Mouse (Mus musculus) spleen, adult 12 weeks (tissue): ENCODE data around the gene Frmd4a.

Source experiments
- DNase-seq: peaks from one replicate; pipeline ENCODE4 v3.0.0; 2022; ENCODE audit warnings: low spot score

Frmd4a gene

DNA sequence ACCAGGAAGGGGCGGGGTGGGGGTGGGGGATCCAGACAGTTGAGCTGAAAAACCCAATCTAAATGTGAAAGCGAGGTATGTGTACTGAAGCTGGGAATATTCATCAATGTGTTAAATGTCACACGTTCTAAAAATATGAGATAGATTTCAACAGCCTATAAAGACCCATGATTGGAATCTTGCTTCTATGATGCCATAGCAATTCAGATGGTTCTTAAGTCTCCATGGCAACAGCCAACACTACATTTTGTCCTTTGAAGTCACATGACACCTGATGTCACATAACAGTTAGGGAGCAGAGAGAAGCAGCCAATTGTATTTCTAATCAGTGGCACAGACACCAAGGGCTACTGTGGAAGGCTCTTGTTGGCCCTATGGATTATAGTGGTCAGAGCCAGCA, 120.0 kb downstream of the Frmd4a start:
- no peak for DNase-seq

DNA sequence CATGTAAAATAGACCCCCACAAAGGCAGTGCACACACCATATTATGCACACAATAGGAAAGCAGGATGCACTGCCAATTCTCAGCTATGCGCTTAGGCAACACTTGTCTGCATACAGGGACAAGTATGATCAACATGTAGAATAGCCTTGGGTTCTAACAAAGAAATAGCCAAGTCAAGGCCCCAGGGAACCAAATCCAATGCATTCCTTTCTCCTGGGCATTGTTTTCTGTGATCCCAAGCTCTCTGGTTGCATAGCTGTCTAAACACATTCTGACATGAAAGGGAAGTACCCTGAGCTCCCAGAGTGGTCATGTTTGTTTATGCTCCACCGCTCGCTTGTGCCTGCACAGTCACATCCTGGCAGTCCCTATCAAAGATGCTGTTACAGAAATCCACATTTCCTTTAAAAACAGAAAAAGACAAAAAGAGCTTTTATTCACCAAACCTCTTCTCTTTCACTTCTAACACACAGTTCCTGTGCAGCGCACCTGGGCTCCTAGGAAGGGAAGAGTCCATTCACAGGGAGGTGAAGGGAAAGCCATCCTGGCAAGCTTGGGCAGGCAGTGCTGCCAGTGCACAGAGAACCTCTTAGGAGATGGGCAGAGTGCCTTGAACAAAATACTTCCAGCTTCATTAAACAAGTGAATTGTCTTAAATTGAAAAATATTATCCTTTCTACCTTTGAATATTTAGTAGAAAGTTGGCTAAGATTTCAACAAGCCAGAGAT, 124.9 kb downstream of the Frmd4a start:
- DNase-seq: no peak

DNA sequence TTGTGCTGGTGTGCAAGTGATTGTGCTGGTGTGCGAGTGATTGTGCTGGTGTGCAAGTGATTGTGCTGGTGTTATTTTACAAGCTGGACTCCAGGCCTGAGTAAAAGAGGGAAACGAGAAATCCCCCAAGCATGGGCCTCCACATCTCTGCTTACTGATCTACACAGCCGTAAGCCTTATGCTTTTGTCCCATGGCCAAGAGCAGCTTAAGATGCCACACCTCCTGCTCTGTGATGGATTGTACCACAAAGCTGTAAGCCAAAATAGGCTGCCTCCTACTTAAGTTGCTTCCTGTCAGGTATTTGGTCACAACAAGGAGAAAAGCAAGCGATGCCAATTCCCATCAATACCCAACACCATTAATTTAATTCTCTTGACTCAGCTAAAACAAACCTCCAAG, 126.9 kb downstream of the Frmd4a start:
- no peak for DNase-seq

DNA sequence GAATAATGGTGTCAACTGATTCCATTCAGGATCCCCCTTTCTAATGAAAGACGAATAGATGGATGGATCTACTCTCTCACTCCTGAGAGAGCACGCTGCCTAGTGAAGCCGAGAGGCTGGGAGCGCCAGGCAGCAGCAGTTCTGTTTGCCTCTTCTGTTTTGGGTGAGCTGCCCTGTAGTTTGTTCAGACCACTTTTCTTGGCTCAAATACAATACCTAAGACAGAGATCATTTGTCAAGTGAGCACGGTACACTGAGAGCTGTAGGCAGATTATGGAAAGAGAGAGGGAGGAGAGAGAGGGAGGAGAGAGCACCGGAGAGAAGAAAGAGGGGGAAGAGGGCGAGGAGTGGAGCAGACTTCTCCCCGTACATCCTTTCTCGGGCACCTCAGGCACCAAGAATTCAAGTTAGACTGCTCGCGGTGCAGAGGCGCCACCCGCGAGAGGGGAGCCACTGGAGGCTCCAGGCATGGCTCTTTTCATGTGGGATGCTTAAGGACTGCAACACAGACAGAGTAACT, 135.1 kb downstream of the Frmd4a start:
- DNase-seq: no peak

DNA sequence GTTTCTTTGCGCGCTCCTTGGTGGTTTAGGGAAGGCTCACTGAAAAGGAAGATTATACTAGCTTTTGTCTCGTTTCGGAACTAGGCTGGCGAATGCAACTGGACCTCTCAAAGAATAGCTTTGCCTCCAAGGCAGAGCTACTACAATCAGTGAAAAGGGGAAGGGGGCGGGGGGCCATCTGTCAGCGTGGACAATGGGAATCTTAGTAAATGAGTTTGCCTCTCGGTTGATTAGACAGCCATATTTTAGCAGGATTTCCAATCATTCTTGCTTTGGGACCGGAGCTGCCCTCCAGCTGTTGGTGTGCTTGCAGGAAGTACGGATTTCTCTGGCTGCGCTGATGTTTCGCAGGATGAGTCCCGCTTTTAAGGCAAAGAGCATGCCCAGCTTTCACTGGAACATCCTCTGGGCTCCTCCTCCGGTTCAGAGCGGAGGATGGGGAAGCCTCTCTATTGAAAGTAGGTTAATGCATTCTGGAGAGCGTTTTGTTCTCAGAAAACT, 135.7 kb downstream of the Frmd4a start:
- DNase-seq: no peak

DNA sequence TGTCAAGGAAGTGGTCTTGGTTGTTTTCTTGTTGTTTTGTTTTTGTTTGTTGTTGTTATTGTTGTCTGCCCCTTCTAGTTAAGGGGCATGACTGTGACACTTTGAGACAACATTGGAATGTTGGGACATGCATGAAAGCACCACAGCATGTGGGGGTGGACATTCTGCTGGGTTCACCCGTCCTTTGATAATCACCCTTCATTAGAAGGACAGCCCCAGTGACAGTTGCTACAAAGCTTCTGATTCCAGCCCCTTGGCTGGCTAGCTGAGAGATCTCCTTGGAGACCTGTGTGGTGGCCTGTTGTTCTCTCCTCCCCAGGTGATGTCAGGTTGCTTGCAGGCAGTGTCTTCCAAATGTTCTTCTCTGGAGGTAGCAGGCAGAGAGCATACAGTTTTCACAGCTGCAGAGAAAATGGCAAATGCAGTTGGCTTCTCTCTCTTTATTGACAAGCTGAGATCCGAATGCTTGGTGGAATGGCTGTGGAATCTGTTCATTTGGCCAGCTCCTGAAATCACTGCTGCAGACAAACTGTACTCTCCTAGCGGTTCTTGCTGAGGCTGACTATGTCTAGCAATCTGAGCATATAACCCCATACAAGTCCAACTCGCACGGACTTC, 136.6 kb downstream of the Frmd4a start:
- no peak for DNase-seq

DNA sequence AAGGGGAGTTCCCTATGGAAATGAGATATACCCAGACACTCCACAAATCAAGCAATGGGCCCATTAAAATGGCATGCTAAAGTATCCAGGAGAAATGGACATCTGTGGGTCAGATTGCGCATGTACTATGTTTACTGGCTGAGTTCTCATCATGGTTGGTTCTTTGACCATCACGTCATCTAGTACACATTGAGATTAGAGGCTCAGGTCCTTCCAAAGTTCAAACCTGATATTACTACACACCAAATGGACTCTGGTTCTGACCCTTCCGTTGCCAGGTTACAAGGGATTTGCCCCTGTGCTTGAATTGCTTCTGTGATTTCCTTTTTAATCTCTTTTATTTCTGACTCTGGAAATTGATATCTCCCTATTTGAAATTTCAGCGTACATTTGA, 137.1 kb downstream of the Frmd4a start:
- DNase-seq: no peak

DNA sequence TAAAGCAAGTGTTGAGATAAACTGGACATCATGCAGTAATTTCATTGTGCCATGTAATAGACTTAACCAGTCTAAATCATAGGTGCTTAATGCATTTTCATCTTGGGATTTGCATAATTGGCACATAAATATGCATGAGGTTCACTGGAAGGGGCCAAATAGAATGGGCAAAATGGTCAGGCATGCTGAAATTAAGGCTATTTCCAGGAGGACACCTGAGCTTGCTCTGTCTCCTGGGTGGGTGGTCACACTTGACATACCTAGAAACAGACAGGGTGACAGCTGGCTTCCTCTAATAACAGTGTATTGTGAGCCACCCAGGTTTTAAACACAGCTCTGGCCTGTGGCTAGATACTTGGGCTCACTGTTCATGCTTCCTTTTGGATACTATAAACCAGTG, 137.9 kb downstream of the Frmd4a start:
- DNase-seq: no peak

DNA sequence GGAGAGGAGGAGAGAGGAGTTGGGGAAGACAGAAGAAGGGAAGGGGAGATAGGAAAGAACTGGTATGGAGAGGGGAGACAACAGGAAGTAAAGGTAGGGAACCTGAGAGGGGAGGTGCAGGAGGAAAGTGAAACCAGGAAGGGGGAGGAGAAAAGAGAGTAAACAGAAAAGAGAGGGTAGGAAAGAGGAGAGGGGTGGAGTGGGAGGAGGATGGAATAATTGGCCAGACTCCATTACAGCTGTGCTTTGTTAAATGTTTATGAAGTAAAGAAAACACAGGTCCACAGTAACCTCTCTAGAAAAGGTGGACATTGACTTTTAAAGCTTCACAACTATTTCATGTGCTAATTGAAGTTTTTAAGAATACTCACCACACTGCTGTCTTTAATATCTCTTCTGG, 139.0 kb downstream of the Frmd4a start:
- no peak for DNase-seq

DNA sequence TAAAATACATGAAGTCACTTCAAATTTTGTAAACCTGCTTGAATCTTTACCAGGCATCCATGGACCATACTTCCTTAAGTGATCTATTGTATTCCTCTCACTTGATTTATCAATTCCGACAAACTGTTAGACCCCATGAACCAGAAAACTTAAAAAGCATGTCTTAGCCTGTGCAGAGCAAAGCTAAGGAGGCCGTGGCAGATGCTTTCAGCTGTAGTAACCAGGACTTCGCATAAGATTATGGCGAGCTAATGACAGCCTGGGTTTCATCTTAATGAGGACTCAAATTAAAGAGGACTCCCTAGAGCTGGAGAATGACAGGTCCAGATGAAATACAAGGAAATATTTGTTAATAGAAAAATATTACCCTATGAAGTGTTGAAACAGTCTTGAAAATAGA, 139.9 kb downstream of the Frmd4a start:
- no peak for DNase-seq

DNA sequence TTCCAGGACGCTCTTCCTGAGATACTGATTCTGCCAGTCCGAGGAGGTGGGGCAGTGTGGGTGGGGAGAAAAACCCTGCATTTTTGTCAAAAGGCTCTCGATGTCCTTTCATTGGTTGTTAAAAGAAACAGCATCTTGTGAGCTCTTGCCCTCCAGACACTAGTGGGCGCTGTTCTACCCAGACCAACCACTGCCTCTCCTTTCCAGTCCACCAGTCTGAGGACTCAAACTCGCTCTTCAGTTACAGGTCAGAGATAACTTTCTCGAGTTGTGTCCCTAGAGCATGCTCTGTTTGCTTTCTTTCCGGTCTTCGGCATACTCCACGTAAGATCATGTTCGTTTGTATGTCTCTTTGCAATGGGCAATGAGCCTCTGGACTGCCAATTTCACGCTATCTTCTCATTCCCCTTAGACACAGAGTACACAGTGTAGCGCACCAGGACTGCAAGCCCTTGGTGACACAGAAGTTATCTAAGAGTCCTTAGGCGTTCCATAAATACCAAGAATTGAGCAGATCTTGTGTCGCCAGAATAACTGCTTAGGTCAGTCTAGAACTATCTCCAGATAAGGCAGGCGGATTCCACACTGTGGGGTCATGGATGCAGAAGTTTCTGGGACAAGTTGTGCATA, 142.2 kb downstream of the Frmd4a start:
- no peak for DNase-seq

DNA sequence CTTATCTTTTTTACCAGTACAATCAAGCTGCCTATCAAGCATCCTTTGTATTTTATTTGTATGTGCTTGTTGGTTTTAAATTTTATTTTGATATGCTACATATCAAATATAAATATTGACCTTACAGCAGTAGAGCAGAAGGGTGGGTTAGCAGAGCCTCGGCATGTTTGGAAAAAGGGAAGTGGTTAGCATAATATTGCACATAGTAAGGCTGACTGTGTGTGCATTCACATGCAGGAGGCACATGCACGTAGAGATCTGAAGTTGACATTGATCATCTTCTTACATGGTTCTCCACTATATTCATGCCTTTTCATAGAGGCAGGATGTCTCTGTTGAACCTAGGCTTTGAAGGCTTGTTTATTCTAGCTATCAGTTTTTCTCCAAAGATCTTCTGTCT, 148.7 kb downstream of the Frmd4a start:
- no peak for DNase-seq

DNA sequence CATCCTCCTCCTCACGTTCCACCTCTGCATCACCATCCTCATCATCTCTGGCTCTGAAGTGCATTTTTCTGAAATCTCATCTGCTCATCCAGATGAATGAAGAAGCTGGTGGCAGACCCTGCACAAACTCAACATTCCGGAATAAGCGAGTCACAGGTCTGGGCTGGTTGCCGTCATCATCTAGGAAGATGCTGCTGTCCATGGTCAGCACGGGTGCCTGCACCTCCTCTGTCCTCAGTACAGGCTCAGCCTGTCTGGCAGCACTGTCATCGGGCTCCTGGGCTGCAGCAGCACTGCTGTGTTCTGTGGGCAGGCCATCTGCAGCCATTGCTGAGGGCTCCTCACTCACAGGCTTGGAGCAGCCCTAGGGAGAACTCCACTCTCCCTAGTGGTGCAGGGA, 149.6 kb downstream of the Frmd4a start:
- no peak for DNase-seq

DNA sequence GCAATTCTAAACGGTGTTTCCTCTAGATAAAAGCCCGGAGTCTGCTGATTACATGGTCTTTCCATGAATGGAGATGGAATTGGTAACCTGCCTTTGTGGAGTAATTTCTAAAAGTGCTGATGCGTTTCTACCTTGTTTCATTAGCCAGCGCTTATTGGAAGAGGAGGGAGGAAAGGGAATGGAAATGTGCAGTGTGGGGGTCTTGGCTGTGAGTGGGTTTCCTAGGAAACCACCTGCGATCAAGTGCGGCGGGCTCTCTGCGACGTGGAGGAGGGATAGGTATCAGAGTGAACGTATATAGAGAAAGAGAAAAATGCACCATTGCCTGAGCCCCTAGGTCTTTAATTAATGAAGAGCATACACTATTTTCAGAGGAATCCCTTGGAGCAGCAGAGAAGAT, 152.2 kb downstream of the Frmd4a start:
- no peak for DNase-seq

DNA sequence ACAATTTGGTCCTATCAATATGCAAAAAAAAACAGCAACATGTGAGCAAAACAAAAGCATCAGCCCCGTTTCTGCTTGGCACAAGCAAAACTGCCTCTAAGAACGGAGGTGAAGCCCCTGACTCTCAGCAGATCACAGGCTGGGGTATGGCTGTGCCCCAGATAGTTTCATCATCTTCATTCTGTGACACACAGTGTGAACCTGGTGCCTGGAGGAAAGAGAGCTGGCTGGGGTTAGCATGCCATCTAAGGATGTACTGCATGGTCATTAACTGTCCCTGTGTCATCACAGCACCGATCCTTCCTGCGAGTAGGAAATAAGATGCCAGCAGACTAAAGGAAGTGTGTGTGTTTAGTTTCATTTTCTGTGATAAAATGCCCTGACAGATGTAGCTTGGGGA, 152.7 kb downstream of the Frmd4a start:
- DNase-seq: no peak

DNA sequence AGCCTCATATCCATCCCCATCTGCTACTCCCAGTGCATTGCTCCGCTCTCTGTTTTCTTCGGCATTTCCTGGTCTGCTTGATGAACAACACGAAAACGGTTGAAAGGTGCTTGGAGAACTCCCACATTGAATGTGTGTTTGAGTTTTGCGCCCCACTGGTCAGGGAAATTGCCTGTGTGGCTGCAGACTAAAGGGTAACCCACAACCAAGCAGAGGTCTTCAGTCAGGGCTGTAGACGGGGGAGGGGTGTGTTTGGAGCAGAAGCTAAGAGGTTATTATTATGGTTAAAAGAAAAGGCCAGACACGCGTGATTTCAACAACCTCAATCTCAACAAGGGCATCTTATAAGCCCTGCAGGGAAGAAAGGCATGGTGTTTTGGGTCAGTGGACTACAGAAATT, 167.5 kb downstream of the Frmd4a start:
- no peak for DNase-seq

DNA sequence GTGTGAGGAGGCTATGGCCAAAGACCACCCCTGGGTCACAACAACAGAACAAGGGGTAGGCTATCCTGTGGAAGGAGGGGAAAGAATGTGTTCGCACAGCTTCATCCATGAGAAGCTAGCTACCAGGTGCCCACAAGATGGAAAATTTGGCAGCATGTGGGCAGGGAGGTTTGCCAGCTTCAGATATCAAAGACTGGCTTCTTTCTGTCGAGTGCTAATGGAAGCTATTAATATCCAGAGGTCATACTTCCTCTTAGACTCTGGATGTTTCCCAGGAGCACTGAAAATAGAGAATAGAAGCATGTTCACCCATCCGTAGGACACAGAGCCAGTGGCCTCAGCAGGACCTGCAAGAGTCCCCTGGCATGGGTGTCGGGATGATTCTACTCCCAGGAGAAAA, 170.0 kb downstream of the Frmd4a start:
- DNase-seq: no peak

DNA sequence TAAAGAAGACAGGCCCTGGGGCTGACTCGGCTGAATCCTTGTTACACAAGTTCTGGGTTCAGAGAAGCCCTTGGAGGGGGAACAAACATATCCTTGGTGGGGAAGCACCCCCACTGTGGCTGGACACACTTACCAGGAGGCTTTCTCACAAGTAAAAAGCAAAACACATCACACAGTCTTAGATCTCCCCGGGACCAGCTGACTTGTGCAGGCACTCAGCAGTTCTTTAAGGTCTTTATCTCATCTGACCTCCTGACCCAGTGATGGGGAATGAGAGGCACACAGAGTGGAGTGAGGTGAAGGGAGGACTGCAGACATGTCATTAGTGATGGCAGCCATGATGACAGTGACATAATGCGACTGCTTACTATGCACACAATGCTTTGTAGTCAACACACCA, 170.8 kb downstream of the Frmd4a start:
- no peak for DNase-seq

DNA sequence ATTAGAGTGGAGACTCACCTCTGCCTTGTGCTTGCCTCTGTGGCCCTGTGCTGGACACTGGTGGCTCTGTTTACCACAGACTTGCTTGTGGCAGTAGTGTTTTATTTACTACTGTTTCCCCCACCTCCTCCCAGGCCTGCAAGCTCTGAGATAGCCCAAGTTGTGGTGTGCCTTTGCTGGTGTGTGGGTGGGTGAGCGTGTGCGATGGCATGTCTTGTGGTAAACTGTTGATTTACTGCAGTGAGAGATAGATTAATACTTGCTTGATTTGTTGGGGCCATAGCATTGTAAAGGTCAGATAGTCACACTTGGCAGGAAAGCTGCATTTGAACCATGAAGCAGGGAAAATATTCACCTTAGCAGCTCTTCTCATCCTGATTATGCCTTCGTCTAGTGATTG, 172.8 kb downstream of the Frmd4a start:
- no peak for DNase-seq

DNA sequence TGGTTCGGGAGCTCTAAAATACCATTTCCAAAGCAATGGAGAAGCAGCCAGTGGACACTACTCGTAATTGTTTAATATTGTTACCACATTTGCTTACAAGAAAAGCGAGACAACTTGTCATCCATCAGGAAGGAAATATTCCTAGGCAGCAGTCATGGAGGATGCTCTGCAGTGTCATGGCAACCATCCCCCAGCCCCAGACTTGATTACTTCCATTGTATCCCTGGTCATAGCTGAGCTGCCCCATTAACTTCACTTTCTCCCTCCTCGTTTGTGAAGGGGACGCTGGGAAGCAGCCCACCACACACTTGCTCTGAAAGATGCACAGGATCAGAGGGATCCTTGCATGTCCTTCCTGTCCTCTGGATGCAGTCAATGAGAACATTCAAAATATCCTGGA, 173.5 kb downstream of the Frmd4a start:
- no peak for DNase-seq

DNA sequence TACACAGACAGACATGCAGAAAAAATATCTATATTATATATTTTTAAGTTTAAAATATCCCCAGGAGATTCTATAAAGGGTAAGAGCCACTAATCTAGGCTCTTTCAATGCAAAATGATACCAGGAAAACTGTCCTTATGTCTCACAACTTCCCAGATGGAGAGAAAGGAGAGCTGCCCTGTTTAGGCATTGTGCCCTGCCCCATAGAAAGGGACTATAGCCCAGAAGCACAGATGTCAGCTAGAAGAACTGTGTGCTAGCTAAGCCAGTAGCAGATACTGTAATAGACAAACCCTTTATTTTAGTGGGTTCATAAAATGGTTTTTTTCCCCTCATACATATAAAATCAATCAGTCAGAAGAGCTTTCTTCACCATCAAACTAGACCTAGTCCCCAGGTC, 175.7 kb downstream of the Frmd4a start:
- DNase-seq: no peak

DNA sequence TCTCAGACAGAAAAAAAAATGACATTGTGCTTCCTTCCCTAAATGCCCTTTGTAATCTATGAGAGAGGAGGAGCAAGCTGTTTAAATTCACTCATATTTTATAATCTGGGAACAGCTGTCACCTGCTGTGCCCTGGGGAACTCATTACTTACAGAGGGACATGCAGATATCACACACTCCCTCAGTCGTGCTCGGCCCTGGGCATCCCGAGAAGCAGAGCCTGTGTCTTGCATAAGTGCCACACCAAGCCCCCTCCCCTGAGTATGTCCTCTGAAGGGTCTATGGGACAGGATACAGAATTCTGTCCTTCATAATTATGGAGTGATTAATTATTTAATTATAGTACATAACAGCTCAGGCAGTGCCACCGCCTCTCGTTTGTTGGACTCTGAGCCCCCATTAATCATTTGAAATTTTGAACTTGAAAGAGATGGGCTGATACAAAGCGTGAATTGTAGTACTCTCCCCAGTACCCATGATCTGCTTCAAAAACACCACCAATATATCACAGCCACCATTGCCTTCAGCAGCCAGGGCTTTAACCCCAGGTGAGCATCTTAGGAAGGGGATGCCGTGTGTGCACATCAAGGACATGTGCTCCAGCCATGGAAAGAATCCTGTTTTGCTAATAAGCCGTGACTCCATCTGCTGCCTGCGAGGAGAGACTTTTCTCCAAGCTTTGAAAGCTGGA, 177.0 kb downstream of the Frmd4a start:
- DNase-seq: no peak

DNA sequence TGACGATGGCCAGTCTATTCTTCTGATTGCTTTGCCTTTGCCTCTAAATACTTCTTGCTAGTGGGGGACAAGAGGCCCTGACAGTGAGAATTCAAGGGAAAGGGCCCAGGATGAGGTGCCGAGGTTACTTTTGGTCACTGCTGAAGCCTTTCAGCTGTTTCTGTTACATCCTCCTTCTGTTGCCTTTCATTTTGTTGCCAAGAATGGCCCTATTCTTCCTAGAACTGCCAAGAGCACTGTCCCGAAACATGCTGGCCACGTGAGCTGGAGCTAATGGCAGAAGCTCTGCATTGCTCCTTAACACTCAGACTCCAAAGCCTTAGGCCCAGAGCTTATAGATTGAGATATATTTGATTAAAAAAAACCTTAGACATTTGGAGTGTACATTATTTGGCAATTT, 178.5 kb downstream of the Frmd4a start:
- no peak for DNase-seq
